Mouse (Mus musculus) CH12.LX (cell line): Measurements from ENCODE around the gene Gm815.

Experiments
- BHLHE40 ChIP-seq: IDR thresholded peaks from 2 replicates; pipeline ENCODE4 v1.6.1; 2011; ENCODE audit warnings: mild to moderate bottlenecking, low read depth, low read length, improper control_type of control experiment
- CTCF ChIP-seq, 2 experiments: IDR thresholded peaks in 1 of 2; conservative IDR thresholded peaks in 1 of 2; 2 replicates each; pipeline ENCODE4 v1.5.1; 2011 to 2012; ENCODE audit warnings: low read depth in 2 of 2, low read length in 2 of 2, improper control_type of control experiment in 1 of 2, inconsistent platforms in 1 of 2, mild to moderate bottlenecking in 1 of 2, moderate library complexity in 1 of 2
- EP300 ChIP-seq: IDR thresholded peaks from 2 replicates; pipeline ENCODE4 v1.6.1; 2011; ENCODE audit warnings: low read length, improper control_type of control experiment
- GABPA ChIP-seq: IDR thresholded peaks from 2 replicates; pipeline ENCODE4 v1.6.1; 2012; ENCODE audit warnings: low read depth, low read length, improper control_type of control experiment, inconsistent platforms; ENCODE audit not compliant: insufficient replicate concordance
- JUN ChIP-seq: IDR thresholded peaks from 2 replicates; pipeline ENCODE4 v1.6.1; 2011; ENCODE audit warnings: low read depth, mild to moderate bottlenecking, low read length, improper control_type of control experiment, moderate library complexity; ENCODE audit not compliant: insufficient read depth
- NELFE ChIP-seq: IDR thresholded peaks from 2 replicates; pipeline ENCODE4 v1.6.1; 2011; ENCODE audit warnings: low read depth, low read length, improper control_type of control experiment
- POLR2A ChIP-seq: IDR thresholded peaks from 2 replicates; pipeline ENCODE4 v1.6.1; 2011; ENCODE audit warnings: low read depth, mild to moderate bottlenecking, improper control_type of control experiment, low read length
- SIN3A ChIP-seq: IDR thresholded peaks from 2 replicates; pipeline ENCODE4 v1.6.1; 2012; ENCODE audit warnings: low read length, improper control_type of control experiment, inconsistent platforms
- TCF12 ChIP-seq: IDR thresholded peaks from 2 replicates; pipeline ENCODE4 v1.6.1; 2014; ENCODE audit warnings: low read depth, mild to moderate bottlenecking, inconsistent platforms, low read length, improper control_type of control experiment
- ZC3H11A ChIP-seq: IDR thresholded peaks from 2 replicates; pipeline ENCODE4 v1.6.1; 2012; ENCODE audit warnings: low read depth, mild to moderate bottlenecking, inconsistent platforms, low read length, improper control_type of control experiment
- ZKSCAN1 ChIP-seq: IDR thresholded peaks from 2 replicates; pipeline ENCODE4 v1.6.1; 2012; ENCODE audit warnings: low read depth, inconsistent platforms, low read length, improper control_type of control experiment, borderline replicate concordance
- ZMIZ1 ChIP-seq: IDR thresholded peaks from 2 replicates; pipeline ENCODE4 v1.6.1; 2012; ENCODE audit warnings: low read depth, mild to moderate bottlenecking, inconsistent platforms, low read length, improper control_type of control experiment
- ZNF384 ChIP-seq: IDR thresholded peaks from 2 replicates; pipeline ENCODE4 v1.6.1; 2012; ENCODE audit warnings: low read depth, low read length, improper control_type of control experiment, inconsistent platforms

DNA sequence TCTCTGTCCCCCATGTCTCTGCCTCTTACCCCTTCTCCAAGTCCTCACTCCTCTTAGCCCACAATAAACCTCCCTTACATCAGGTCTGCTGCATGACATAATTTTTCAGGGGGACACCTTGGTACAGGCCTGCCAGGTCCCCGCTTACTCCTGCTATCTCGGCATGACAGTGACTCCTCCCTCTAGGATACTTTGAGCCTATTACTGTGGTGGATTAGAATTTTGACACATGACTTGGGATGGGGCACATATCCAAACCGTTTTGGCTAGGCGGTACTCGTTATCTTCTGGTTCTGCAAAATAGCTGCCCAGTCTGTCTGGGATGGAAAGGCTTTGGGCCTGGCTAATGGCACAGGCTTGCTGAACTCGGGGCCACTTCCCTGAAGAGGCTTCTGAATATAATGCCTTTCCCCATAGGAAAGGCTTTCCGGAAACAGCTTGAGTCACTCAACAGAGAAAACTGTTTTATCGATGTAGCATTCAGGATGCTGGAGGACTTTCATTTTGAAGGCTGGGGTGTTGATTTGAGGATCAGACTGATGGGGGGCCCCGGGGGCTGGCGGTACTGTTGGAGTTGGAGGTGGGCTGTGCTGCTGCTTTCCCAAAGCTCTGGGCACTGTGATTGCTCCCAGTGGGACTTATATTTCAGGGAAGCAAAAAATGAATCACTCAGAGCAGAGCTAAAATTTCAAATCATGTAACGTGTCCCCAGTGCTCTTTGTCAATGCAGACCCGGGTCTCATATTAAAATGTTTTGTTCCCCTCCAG lies 27.1 kb upstream of the Gm815 start:
- no peak for TF ChIP-seq EP300
- TF ChIP-seq ZNF384: no peak
- TF ChIP-seq JUN: no peak
- TF ChIP-seq CTCF (conservative IDR thresholded peaks at IDR 0.05 in 1 of 2, IDR thresholded peaks at IDR 0.05 in 1 of 2; ENCODE audit: low read depth in 2 of 2, low read length in 2 of 2): no peak
- TF ChIP-seq POLR2A: no peak
- TF ChIP-seq BHLHE40: no peak
- TF ChIP-seq ZKSCAN1: no peak
- no peak for TF ChIP-seq ZC3H11A
- TF ChIP-seq GABPA: no peak
- no peak for TF ChIP-seq NELFE
- no peak for TF ChIP-seq TCF12
- TF ChIP-seq ZMIZ1: no peak
- TF ChIP-seq SIN3A: no peak
